Mouse (Mus musculus) hindbrain, postnatal 0 days (tissue): ENCODE results near the gene Slc16a1. TPM values are rescaled to one million over a fixed set of nuclear protein-coding genes. Genes with fewer than 3 reads are reported as not detected.

Experiments used
- ATAC-seq: fragments of 200-750 bp; cut with Nextera tagmentation; 2 replicates; pipeline ENCODE4 v1.8.0; 2017; ENCODE audit warnings: mild to moderate bottlenecking, moderate TSS enrichment, moderate library complexity
- DNase-seq: peaks from one replicate; pipeline ENCODE4 v3.0.0-alpha.2; 2015; ENCODE audit warnings: low spot score
- H3K27ac ChIP-seq: fragments of 300-500 bp; sonication (generic); 2 replicates; pipeline ENCODE4 v1.5.1; 2014; ENCODE audit warnings: mild to moderate bottlenecking
- H3K27me3 ChIP-seq: fragments of 300-500 bp; sonication (generic); 2 replicates; pipeline ENCODE4 v1.6.1; 2014; ENCODE audit warnings: low read length, mixed read lengths; ENCODE audit not compliant: insufficient read depth
- H3K36me3 ChIP-seq: fragments of 300-500 bp; sonication (generic); 2 replicates; pipeline ENCODE4 v1.6.1; 2014; ENCODE audit warnings: low read length, mixed read lengths; ENCODE audit not compliant: insufficient read depth
- H3K4me1 ChIP-seq: fragments of 300-500 bp; sonication (generic); 2 replicates; pipeline ENCODE4 v1.6.1; 2014; ENCODE audit warnings: antibody characterized with exemption, low read length, mixed read lengths; ENCODE audit not compliant: insufficient read depth
- H3K4me2 ChIP-seq: fragments of 300-500 bp; sonication (generic); 2 replicates; pipeline ENCODE4 v1.6.1; 2014; ENCODE audit warnings: low read depth, mild to moderate bottlenecking, low read length, moderate library complexity, mixed read lengths
- H3K4me3 ChIP-seq: fragments of 300-500 bp; sonication (generic); 2 replicates; pipeline ENCODE4 v1.5.1; 2014; ENCODE audit warnings: low read length
- H3K9ac ChIP-seq: fragments of 300-500 bp; sonication (generic); replicated peaks from 2 replicates; pipeline ENCODE4 v1.6.1; 2014; ENCODE audit warnings: mild to moderate bottlenecking, low read length, moderate library complexity, mixed read lengths
- H3K9me3 ChIP-seq: fragments of 300-500 bp; sonication (generic); 2 replicates; pipeline ENCODE4 v1.6.1; 2016; ENCODE audit warnings: low read length, mixed read lengths
- CTCF ChIP-seq: IDR thresholded peaks from 2 replicates; pipeline ENCODE4 v1.5.1; 2016; ENCODE audit warnings: antibody characterized with exemption, control low read depth, low read depth
- WGBS: fragments of 180-500 bp; shearing (Covaris S2); extraction: QIAGEN DNeasy Blood & Tissue Kit; methylation state at CpG from one replicate; pipeline ENCODE4 v1.1.7; 2014; 5-methylcytosine and 5-hydroxymethylcytosine counted together
- polyA plus RNA-seq: library from polyadenylated mRNA; unstranded; fragments of >200 nt; fragmentation: Nextera tagmentation; extraction: Ambion mirVana; gene quantifications from 2 replicates; pipeline ENCODE4 v1.2.1, GENCODE M21; 2015
- total RNA-seq: library from RNA; depleted of rRNA; stranded (reverse); fragments of >200 nt; gene quantifications from 2 replicates; pipeline ENCODE4 v1.2.3, GENCODE M21; 2014; rRNA removed

The Slc16a1 gene
- 40.2 and 43.4 TPM in 2 replicates for total RNA-seq
- polyA plus RNA-seq, result 21.8 and 22.6 TPM in 2 replicates

DNA sequence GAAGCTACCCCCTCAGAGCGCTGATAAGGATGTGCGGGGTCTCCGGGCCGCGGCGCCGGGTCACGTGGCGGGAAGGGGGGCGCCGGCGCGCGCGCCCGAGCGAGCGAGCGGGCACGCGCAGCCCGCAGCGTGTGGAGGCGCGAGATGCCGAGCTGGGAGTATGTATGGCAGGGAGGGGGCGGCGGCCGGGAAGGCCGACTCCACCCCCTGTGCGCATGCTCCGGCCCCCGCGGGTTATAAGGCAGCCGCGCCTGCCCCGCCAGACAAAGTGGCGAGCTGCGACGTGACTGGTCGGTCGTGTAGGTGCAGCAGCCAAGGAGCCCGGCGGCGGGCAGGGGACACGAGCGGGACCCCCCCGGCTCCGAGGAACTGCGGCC is at the start of gene Slc16a1:
Gene Slc16a1 (plus strand): TSS at position 266 of the 377 bp plus-strand sequence.
- Histone ChIP-seq H3K27me3 (no peaks in the 10 kb centered on the region), H3K4me3 (peak within 1 kb of the TSS; percentile 87), H3K4me2 (peak within 1 kb of the TSS; percentile 92), H3K4me1 (peaks cover 3% of the 10 kb centered on the region; the same call in 1 of the 2 replicates), H3K9me3 (no peaks in the 10 kb centered on the region), H3K36me3 (no peaks in the 10 kb centered on the region), H3K27ac (peak within 1 kb of the TSS; percentile 78), H3K9ac (peak within 1 kb of the TSS; percentile 86)
- ATAC-seq, result peak; percentile 96
- DNase-seq, result peak; percentile 93
- WGBS, result 3% methylated on average over 48 of the region's 50 CpGs
- TF ChIP-seq CTCF, result no peak

DNA sequence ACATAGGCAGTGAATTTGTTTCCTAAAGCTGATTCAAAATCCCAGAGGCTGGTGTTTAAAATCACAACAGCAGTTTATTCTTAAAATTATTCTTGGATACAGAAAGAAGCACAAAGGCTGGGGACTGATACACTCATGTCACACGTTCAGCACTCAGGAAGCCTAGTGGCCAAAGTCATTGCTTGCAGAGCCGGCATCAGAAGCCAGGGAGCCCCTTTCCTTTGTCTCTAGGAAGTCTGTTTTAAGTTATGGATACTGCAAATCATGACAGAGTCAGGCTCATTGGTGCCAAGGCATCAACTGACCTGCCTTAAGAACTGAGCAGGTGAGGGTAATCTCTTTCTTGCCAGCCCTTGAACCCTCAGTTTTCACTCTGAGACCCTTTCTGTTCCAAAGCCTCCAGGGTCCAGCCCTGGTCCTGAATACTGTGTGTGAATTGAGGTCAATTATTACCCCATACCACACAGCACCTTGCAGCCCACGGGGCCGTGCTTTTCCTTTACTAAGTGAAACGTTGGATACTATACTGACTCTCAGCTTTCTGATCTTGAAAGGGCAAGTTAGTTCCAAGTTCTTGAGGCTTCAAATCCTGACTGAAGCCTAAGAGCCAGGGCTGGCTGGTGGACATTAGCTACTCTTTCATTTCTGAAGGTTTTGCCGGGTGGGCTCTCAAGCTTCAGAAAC is 41.9 kb upstream of the Slc16a1 start:
- WGBS, result 30% methylated on average over 6 of the region's 6 CpGs
- H3K27me3 ChIP-seq, result no peaks in the 10 kb centered on the region
- DNase-seq (peak; percentile 34), ATAC-seq (peak; percentile 76)
- no peaks in the 10 kb centered on the region for H3K9me3 ChIP-seq
- H3K4me2 ChIP-seq, result peak overlapping the region; percentile 42
- peak; percentile 27; the same call in 1 of the 2 replicates for TF ChIP-seq CTCF
- no peak overlapping the region for H3K4me3 ChIP-seq
- H3K27ac ChIP-seq, result peak overlapping the region; percentile 76
- H3K4me1 ChIP-seq, result 0 out of 2 replicates have a peak, but pooled peaks cover 3% of the 10 kb centered on the region
- H3K36me3 ChIP-seq, result no peaks in the 10 kb centered on the region
- no peak overlapping the region for H3K9ac ChIP-seq

DNA sequence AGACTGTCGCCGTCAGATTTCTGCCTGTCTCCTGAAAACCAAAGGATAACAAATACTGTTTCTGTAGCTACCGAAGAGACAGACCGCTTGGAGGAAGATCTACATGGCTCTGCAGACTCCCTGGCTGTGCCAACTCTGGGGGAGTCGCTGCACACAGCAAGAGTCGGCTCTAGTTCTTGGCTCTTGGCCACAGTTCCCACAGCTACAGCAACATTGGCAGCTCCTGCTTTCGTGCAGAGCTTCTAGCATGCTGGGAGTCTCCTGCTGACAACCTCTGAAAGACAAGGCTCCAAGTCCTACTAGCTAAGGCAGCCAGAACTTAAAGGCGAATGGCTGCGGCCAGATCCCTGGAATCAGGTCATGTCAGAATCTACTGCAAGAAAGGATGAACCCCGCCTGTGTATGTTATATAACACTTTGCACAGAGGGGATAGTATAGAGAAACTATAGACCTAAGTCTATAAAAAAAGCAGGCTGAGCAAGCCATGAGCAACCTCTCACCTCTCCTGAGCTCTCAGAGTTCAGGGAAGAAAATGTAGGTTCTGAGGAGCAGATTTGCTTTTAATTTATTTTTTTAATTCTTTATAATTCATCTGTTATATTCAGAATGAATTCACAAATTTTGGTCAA is 41.2 kb upstream of the Slc16a1 start:
- no peaks in the 10 kb centered on the region for H3K27me3 ChIP-seq
- TF ChIP-seq CTCF, result no peak
- H3K27ac ChIP-seq, result peak overlapping the region; percentile 76
- H3K4me1 ChIP-seq, result 0 out of 2 replicates have a peak, but pooled peaks cover 3% of the 10 kb centered on the region
- 26% methylated on average over 10 of the region's 10 CpGs for WGBS
- H3K4me2 ChIP-seq, result peak overlapping the region; percentile 42
- H3K4me3 ChIP-seq, result no peak overlapping the region
- DNase-seq (peak; percentile 91), ATAC-seq (peak; percentile 94)
- H3K9ac ChIP-seq, result no peak overlapping the region
- H3K9me3 ChIP-seq, result no peaks in the 10 kb centered on the region
- H3K36me3 ChIP-seq, result no peaks in the 10 kb centered on the region

DNA sequence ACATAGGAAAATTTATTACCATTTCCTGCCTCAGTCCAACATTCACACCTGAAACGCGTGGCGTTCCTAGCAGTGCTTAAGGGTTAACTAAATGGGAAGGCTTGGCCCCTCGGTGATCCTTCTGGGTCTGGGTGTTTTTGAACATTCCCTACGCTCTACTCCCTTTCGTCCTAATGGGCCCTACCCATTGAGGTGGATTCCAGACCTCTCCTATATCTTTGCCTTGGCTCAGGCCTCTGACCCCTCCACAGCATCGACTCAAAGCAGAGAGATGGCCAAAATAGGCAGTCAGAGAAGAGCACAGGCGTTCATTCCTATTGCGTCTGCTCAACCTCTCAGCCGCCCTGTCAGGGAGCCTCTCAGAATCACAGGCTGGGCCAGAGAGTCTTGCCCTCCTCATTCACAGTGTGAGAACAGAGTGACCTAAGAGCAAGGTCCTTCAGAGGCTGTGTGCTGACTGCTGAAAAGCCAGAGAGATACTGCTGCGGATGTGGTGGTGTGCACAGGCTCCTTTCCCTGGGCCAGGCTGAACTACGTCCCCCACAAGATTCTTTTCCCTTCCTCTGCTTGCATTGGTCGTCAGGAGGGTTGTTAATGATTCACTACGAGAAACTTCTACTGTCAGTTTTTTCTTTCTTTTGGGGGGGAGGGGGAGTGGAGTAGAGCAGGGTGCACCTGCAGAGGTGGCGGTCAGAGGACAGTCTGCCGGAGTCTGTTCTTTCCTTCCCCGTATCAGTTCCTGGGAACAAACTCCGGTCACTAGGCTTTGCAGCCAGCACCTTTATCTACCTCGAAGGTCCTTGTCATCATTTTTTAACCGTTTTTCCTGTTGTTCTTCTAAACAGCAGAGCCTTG is 38.9 kb upstream of the Slc16a1 start:
- Histone ChIP-seq H3K36me3 (no peaks in the 10 kb centered on the region), H3K4me3 (no peak overlapping the region), H3K4me1 (0 out of 2 replicates have a peak, but pooled peaks cover 3% of the 10 kb centered on the region), H3K27me3 (no peaks in the 10 kb centered on the region), H3K27ac (no peak overlapping the region), H3K9ac (no peak overlapping the region), H3K9me3 (no peaks in the 10 kb centered on the region), H3K4me2 (no peak overlapping the region)
- no peak for DNase-seq
- WGBS, result 60% methylated on average over 20 of the region's 20 CpGs
- no peak for ATAC-seq
- TF ChIP-seq CTCF, result no peak

DNA sequence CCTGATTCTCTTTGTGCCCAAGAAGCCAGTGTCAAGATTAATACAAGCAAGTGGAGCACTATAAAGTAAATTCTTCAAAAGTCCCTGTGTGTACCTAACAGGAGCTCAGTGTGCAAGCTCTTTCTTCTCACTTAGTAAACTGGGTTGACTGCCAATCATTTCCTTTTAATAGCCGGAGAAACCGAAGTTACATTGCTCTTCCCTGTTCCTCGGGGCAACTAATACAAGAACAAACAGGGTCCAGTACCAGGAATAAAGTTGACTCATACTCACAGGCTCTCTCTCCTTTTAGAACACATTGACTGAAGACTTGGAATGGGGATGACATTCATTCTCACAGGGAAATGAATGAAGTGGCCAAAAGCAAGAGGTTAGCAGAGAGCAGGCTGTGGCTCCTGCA is 37.8 kb upstream of the Slc16a1 start:
- 38% methylated on average over 3 of the region's 3 CpGs for WGBS
- Histone ChIP-seq H3K36me3 (no peaks in the 10 kb centered on the region), H3K27ac (no peak overlapping the region), H3K27me3 (no peaks in the 10 kb centered on the region), H3K4me2 (no peak overlapping the region), H3K9ac (no peak overlapping the region), H3K4me1 (0 out of 2 replicates have a peak, but pooled peaks cover 3% of the 10 kb centered on the region), H3K4me3 (no peak overlapping the region), H3K9me3 (no peaks in the 10 kb centered on the region)
- DNase-seq (no peak), ATAC-seq (no peak)
- no peak for TF ChIP-seq CTCF

DNA sequence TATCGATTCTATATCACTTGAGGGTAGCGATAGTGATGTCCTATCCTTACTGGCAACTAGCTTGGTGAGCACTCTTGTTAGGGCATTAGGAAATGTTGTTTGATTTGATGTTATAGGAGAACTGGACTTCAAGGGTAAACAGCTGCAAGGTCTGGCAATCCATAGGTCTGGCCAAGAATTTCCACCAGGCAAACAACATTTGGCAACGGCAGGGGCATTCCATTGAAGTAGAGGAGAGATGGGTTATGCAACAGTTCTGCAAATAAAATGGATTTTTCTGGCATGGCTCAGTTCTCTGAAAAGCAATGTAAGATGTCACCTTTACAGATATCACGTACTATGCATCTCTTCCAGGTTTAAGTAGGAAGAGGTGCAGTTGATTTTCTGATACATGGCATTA is 36.8 kb upstream of the Slc16a1 start:
- Histone ChIP-seq H3K9me3 (no peaks in the 10 kb centered on the region), H3K4me2 (no peak overlapping the region), H3K4me1 (0 out of 2 replicates have a peak, but pooled peaks cover 3% of the 10 kb centered on the region), H3K9ac (no peak overlapping the region), H3K27me3 (no peaks in the 10 kb centered on the region), H3K27ac (no peak overlapping the region), H3K4me3 (no peak overlapping the region), H3K36me3 (no peaks in the 10 kb centered on the region)
- ATAC-seq, result no peak
- no peak for TF ChIP-seq CTCF
- WGBS, result 84% methylated on average over 4 of the region's 4 CpGs
- no peak for DNase-seq
